Mouse (Mus musculus) monocyte, adult 5-6 weeks (primary cell): Measurements from ENCODE around the gene Hspa4. TPM values are rescaled to one million over a fixed set of nuclear protein-coding genes. Genes with fewer than 3 reads are reported as not detected.
A peak's percentile ranks its signal among the peaks of the same experiment; 100 is the strongest.

Experiments used
- ATAC-seq: fragments of 153-309, 156-312 bp; replicated peaks from 2 replicates; pipeline ENCODE4 v1.8.0; 2017; ENCODE audit warnings: mild to moderate bottlenecking; ENCODE audit not compliant: low TSS enrichment, insufficient number of reproducible peaks, severe bottlenecking, poor library complexity, low FRiP score
- total RNA-seq: library from RNA; stranded (forward); fragments of 200-1000, 200-491, 200-594 nt; gene quantifications from 3 replicates; pipeline ENCODE4 v1.2.3, GENCODE M21; 2017

The Hspa4 gene
- total RNA-seq, 1 experiment from 2014 or later, result 386 TPM

DNA sequence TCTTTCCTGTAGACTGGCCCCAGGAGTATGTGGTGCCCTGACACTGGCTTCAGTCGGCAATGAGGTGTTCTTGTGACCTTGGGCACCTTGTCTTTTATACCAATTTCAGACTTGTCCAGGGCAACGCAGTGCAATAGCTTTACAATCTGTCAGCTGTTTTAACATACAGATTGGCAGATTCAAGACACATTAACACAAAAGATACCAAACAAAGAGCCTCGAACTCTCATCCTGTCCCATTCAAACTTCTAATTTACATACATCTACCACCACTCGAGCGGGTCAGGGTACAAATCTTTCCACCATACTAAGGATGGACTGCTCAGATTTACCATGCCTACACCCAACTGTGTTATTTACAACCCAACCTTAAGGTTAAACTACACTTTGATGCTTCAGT, 39.7 kb downstream of the Hspa4 start:
- ATAC-seq, result no peak

DNA sequence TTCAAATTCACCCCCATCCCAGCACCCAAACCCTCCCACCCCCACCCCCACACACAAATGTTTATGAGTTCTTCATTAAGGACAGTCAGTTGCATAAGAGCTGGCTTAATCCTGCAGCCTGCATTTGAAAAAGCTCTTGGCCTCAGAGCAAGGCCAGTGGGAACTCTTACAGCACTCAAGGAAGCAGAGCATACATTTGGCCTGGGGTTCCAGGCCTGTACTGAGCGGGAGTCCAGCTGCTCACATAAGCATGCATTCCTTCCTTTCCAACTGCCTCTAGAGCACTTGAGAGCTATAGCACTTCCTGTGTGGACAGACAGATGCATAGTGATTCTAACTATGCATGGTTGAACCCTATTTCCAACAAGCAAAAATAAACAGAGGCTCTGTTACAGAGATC, 40.2 kb downstream of the Hspa4 start:
- no peak for ATAC-seq

DNA sequence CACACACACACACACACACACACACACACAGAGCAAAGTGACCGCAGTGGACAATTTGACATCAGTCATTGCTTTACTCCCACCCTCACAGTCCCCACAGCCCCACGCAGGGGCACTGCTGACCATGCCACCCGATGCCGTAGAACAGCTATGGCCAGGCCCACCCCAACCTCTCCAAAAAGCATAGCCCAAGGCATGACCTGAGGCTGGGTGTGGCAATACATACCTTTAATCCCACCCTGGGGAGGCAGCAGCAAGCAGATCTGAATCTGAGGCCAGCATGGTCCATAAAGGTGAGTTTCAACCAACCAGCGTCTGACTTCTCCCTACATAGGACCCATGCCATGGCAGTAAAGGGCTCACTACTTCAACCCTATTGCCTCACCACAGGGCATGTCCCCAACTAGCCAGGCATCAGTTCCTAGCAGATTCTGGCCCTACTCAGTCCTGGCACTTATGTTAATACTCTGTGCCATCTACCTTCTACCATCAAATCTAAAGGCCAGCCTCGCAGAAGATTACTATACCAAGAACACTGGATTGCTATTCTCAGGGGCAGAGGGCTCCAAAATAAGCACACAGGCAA, 41.1 kb downstream of the Hspa4 start:
- ATAC-seq, result no peak

DNA sequence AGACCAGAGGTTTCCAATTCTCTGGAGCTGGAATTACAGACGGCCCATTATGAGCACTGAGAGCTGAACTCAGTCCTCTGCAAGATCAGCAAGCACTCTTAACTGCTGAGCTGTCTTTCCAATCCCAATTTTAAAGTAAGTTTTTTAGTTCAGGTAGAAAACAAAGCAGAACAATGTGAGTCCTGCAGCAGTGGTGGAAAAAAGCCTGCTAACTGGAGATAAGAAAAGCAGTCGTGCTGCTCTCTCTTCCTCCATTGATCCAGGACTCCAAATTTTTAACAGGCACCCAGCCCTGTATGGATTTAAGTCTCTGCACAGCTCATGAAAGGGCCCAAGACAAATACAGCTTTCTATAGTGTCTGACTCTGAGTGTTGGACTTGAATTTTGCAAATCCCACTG, 43.3 kb downstream of the Hspa4 start:
- no peak for ATAC-seq

DNA sequence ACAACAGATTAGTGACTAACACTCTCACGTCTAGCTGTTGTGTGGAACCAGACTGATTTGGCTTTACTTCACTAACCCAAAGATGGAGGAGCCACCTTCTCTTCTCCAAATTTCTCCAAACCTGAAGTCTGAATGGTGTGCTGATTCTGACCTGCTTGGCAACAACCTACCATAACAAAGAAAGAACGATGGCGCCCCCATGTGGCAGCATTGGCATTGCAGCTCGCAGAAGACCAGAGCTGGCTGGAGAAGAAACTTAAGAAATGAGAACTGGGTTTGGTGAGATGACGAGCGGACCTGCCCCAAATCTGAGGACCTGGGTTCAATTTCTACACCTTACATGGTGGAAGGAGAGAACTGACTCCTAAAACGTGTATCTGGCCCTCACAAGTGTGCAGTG, 45.3 kb downstream of the Hspa4 start:
- ATAC-seq, result 0 out of 2 replicates have a peak, but pooled peaks have one; percentile 25

DNA sequence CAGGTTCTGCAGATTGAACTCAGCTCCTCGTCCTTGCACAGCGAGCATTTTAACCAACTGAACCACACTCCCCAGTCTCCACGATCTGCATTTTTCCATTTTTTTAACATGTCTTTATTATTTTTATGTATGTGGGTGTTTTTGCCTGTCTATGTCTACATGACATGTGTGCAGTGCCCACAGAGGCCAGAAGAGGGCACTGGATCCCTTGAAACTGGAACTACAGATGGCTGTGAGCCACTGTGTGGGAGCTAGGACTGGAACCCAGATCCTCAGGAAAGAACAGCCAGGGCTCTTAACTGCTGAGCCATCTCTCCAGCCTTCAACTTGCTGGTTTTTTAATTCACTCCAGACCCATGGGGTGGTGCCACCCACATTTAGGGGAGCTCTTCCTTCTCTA, 45.8 kb downstream of the Hspa4 start:
- no peak for ATAC-seq

DNA sequence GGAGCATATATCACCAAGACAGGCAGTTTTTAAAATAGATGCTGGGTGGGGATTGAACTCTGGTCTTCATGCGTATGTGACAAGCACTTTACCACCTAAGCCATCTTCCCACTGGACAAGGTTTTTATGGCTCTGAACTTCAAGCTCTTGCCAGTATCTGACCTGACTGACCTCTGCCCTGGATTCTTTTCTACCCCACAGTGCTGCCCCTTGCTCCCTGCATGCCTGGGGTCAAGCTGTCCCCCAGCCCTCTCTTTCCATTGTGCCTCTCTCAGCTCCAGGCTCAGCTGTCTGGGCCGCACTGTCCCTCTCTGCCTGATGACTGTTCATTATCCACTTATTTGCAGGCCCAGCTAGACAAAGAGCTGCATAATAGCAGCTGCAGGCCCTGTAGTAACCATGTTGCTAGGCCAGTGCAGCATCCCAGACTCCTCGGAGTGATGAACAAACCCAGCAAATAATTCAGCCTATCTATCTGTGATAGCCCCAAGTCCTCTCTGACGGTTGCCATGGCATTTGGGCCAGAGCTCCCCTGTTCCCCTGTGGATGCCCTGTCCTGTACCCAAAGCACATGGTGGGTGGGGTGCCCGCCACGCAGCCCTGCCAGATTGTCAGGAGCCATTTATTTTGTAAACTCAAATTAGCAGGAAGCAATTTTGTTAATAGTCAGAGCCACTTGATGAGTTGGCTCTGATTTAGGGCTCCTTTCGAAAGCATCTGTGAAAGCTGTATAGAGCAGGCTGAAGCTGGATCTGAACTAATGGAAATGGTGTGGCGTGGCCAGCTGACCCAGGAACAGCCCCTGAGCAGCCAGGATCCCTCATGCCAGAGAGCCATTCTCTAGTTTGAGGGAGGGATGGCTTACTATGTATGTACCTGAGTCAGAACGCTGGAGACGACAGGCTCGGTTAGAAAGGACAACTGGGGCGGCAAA, 47.8 kb downstream of the Hspa4 start:
- ATAC-seq, result no peak

DNA sequence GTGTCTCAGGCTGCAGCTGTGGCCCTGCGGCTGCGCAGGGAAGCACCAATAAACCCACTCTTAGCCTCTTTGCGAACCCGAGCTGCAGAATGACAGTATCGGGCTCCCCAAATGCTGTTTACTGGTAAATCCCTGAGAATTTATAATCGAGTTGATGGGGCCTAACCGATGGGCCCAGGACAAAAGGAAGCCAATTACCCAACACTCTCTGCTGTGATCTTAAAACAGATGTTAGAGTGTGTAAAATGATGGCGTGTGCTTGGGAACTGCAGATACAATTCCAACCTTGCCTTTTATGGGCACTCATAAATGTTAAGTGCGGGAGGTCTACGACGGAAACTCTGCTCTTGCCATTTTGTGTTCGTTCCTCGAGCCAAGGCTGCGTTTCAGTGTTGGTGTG, 49.5 kb downstream of the Hspa4 start:
- ATAC-seq, result no peak

DNA sequence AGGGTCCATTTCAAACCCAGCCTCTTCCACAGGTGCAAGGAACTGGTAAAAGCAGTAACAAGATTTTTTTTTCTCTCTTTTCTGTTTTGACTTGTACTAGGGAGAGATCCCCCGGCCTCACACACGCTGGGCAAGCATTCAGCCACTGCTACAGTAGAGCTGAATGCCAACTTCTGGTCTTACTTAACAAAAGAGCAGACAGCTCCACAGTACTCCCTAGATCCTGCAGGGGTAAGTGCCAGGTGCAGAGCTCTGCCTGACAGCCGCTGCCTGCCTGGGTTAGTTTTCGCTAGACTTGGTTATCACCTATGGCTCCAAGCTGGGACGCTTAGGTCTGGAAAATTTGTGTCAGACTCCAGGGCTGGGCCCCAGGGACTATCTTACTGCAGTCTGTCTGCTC, 50.6 kb downstream of the Hspa4 start:
- ATAC-seq, result no peak

DNA sequence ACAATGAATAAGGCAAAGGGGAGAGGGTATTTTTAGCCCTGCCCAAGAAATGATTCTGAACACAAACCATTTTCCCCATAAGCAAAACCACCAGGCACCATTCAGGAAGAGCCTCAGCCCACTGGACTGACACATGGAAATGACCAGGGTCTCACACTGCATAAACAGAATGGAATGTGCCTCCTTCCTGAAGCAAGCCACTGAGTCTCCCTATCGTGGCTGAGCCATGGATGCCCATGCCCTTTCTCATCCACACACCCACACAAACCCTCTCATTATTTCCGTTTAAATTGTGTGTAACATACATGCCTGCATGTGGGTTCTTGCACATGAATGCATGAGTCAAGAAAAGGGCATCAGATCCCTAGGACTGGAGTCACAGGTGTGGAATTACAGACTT, 54.7 kb downstream of the Hspa4 start:
- ATAC-seq, result no peak

DNA sequence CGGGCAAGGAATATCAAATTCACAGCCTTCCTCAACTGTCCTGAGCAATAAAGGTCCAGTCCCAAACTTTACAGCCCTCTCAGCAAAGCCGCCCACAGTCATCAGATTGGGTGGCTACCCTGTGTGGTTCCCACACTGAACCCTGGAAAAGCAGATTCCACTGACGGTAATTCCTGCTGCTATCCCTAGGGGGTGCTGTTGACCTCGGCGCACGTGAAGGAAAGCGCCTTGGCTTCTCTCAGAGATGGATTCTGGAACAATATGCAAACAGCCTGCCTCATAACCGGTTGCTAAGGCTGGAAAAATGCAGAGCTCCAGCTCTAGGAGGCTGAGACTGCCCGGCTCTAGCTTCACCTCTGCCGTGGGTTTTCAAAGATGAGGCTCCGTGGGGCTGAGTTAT, 57.1 kb downstream of the Hspa4 start:
- no peak for ATAC-seq

DNA sequence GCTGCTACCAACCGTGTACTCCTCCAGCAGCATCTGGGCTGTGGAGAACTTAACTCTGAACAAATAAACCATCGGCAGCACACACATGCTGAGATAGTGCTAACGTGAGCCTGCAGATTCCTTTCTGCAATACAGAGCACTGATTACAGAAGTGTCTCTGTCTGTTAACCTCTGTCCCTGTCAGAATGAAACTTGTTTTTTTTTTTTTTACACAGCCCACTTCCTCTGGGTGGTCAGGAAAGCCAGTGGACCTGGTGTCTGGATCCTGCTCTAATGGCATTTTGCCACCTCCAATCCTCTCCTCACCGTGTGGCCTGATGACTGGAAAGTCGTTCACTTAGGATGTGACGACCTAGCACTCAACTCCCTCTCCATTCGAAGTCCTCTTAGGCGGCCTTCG, 66.7 kb downstream of the Hspa4 start:
- no peak for ATAC-seq

DNA sequence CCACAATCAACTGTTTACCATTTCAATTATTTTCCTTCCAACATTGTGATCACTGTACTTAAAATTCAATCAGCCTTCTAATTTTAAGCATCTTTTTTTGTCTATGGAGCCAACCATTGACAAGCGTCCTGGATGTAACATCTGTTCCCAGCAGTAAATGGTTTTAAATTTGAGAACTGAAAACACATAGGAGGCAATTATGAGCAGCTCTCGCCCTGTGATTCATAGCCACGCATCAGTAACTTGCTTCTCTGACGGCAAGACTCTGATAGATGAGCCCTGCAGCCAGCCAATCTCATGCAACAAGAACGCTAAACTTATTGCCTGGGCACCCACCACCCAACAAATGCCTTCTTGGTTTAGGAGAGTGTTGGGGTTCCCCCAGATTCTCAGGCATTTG, 68.4 kb downstream of the Hspa4 start:
- no peak for ATAC-seq

DNA sequence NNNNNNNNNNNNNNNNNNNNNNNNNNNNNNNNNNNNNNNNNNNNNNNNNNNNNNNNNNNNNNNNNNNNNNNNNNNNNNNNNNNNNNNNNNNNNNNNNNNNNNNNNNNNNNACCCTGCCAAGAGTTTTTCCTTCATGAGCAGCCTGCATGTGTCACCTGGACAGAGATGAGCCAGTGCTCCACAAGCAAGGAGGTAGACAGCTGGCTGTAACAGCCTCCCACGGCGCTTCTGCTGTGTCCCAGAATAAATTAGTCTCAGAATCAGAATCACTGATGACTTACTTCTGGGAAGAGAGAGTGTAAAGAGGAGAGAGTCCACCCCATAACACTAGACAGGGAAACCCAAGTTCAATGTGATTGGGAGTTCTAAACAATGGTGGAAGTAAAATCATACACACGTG, 71.2 kb downstream of the Hspa4 start:
- no peak for ATAC-seq

DNA sequence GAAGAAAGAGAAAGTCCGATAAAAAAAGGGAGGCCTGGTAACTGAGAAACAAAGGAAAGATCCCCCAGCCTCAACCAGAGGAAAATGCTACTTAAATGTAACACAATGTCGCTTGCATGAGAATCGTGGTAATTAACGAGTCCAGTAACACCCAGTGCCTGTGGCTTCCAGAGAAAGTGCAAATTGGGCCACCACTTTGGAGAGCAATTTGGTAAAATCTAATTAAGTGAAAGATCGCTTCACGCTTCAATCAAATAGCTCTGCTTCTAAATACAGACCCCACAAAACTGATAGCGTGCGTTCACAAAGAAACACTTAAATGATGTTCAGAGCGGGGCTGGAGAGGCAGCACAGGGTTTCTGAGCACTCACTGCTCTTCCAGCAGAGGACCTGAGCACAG, 89.4 kb downstream of the Hspa4 start:
- ATAC-seq, result no peak

Other genes starting within 250 kb of the Hspa4 start
- gene Zcchc10, start 24.2 kb upstream of the Hspa4 start, total RNA-seq, result 2.3 to 9.1 TPM (median 5.5 TPM) in 3 replicates
- 73.5 to 126 TPM (median 78.0 TPM) in 3 replicates for gene Aff4, start 50.4 kb upstream of the Hspa4 start, total RNA-seq
- not detected in 3 replicates for gene Leap2, start 122.7 kb upstream of the Hspa4 start, total RNA-seq
- gene Uqcrq, start 130.4 kb upstream of the Hspa4 start, total RNA-seq, result 11.2 to 22.8 TPM (median 17.8 TPM) in 3 replicates
- gene Gdf9, start 130.6 kb upstream of the Hspa4 start, total RNA-seq, result not detected in 3 replicates
- gene Gm10447, start 156.7 kb upstream of the Hspa4 start, total RNA-seq, result not detected in 3 replicates
- gene Shroom1, start 156.7 kb upstream of the Hspa4 start, total RNA-seq, result not detected in 3 replicates
- not detected in 3 replicates for gene Gm9837, start 170.0 kb upstream of the Hspa4 start, total RNA-seq
- gene Gm9945, start 179.7 kb upstream of the Hspa4 start, total RNA-seq, result not detected in 3 replicates
- not detected in 3 replicates for gene Sowaha, start 179.8 kb upstream of the Hspa4 start, total RNA-seq
- gene Sept8, start 218.8 kb upstream of the Hspa4 start, total RNA-seq, result 2.9 to 4.1 TPM (median 3.8 TPM) in 3 replicates